ENCODE assay signal across 8 mouse cellular contexts in genomic region chr11:76493811-76494274, GRCm38 (mm10).
A peak's percentile ranks its signal among the peaks of the same experiment; 100 is the strongest.
DNase-seq lines count a peak whose midpoint lies in the region; ATAC-seq and TF ChIP-seq lines count a peak whose summit lies in the region.

No protein-coding gene starts in this region.

- no peaks in the 10 kb centered on the region for H3K9me3 ChIP-seq in hindbrain, embryonic 15.5 days
- H3K9me3 ChIP-seq in midbrain, embryonic 14.5 days (ENCODE audit: control insufficient read depth, low read length), result no peaks in the 10 kb centered on the region

- TF ChIP-seq CTCF in thymus, adult 2 months (IDR thresholded peaks at IDR 0.05; ENCODE audit: borderline replicate concordance, control insufficient read depth, extremely low read depth, insufficient read depth, low read length, poor library complexity), result no peak

- peaks cover 53% of the 10 kb centered on the region for H3K4me1 ChIP-seq in thymus, adult 2 months (replicated peaks; ENCODE audit: control insufficient read depth, insufficient read depth, low read length)
- peaks cover 62% of the 10 kb centered on the region for H3K4me1 ChIP-seq in hindbrain, embryonic 15.5 days (replicated peaks)
- peaks cover 49% of the 10 kb centered on the region for H3K4me1 ChIP-seq in midbrain, embryonic 14.5 days (ENCODE audit: control insufficient read depth, insufficient read depth, low read length)

- H3K9ac ChIP-seq in hindbrain, embryonic 15.5 days, result peak overlapping the region; percentile 80
- peak overlapping the region; percentile 90 for H3K9ac ChIP-seq in midbrain, embryonic 14.5 days (replicated peaks; ENCODE audit: low read length)

- no peaks in the 10 kb centered on the region for H3K27me3 ChIP-seq in thymus, adult 2 months (ENCODE audit: control insufficient read depth, insufficient read depth, low read length)
- no peaks in the 10 kb centered on the region for H3K27me3 ChIP-seq in hindbrain, embryonic 15.5 days
- H3K27me3 ChIP-seq in midbrain, embryonic 14.5 days (ENCODE audit: control insufficient read depth, insufficient read depth, low read length), result no peaks in the 10 kb centered on the region

- peak overlapping the region; percentile 91 for H3K4me2 ChIP-seq in hindbrain, embryonic 15.5 days
- H3K4me2 ChIP-seq in midbrain, embryonic 14.5 days (ENCODE audit: low read length), result peak overlapping the region; percentile 87

- DNase-seq in adrenal gland, postnatal 25 days, result peak; percentile 8
- DNase-seq in adrenal gland, adult 18-20 months (ENCODE audit: low spot score in 2 of 2), result no peak
- no peak for DNase-seq in thymus, adult 2 months
- DNase-seq in thymus, postnatal 25 days, result no peak
- peak; percentile 72 for DNase-seq in midbrain, embryonic 14.5 days
- DNase-seq in left cerebral cortex, adult 8-10 months (ENCODE audit: low spot score in 2 of 2), result no peak
- no peak for DNase-seq in cerebellum, adult 9-11 months

- peak overlapping the region; percentile 71 for H3K27ac ChIP-seq in thymus, adult 2 months (ENCODE audit: control insufficient read depth, insufficient read depth, low read length)
- H3K27ac ChIP-seq in hindbrain, embryonic 15.5 days (replicated peaks), result peak overlapping the region; percentile 95
- peak overlapping the region; percentile 95 for H3K27ac ChIP-seq in midbrain, embryonic 14.5 days (replicated peaks; ENCODE audit: low read depth, low read length)

- 8% methylated on average over 6 of the region's 6 CpGs for WGBS in thymus, adult 2 months
- 2% methylated on average over 6 of the region's 6 CpGs for WGBS in hindbrain, embryonic 15.5 days
- under 1% methylated on average over 6 of the region's 6 CpGs for WGBS in midbrain, embryonic 14.5 days

- no peaks in the 10 kb centered on the region for H3K36me3 ChIP-seq in thymus, adult 2 months (ENCODE audit: control insufficient read depth, insufficient read depth, low read length)
- H3K36me3 ChIP-seq in hindbrain, embryonic 15.5 days, result no peaks in the 10 kb centered on the region
- H3K36me3 ChIP-seq in midbrain, embryonic 14.5 days (ENCODE audit: control insufficient read depth, insufficient read depth, low read length), result no peaks in the 10 kb centered on the region

- no peak for TF ChIP-seq POLR2A in thymus, adult 2 months (IDR thresholded peaks at IDR 0.05; ENCODE audit: control insufficient read depth, extremely low read depth, insufficient read depth, low read length, poor library complexity)

- ATAC-seq in hindbrain, embryonic 15.5 days (ENCODE audit: low FRiP score, low read depth), result peak; percentile 55
- peak; percentile 26; the same call in 1 of the 2 replicates for ATAC-seq in midbrain, embryonic 14.5 days (ENCODE audit: low FRiP score, low TSS enrichment)

- H3K4me3 ChIP-seq in thymus, adult 2 months (ENCODE audit: control insufficient read depth, insufficient read depth, low read length), result peak overlapping the region; percentile 99
- peak overlapping the region; percentile 64 for H3K4me3 ChIP-seq in hindbrain, embryonic 15.5 days
- peak overlapping the region; percentile 65 for H3K4me3 ChIP-seq in midbrain, embryonic 14.5 days (replicated peaks; ENCODE audit: low read depth, low read length)

Comparison
In these comparisons a context has a peak if more than half of its experiments do, and no peak if none do; other contexts are left out.
1. DNase-seq: peak in adrenal gland, postnatal 25 days (single experiment) and midbrain, embryonic 14.5 days (single experiment); none in adrenal gland, adult 18-20 months (0 of 2), thymus, adult 2 months (single experiment), thymus, postnatal 25 days (single experiment), left cerebral cortex, adult 8-10 months (0 of 2) and cerebellum, adult 9-11 months (single experiment).
2. Peak in every context shown above with its lines, with median percentiles within 50 percentile points of each other: H3K27ac ChIP-seq and H3K4me3 ChIP-seq.